Mouse (Mus musculus) neural tube, embryonic 11.5 days (tissue): ENCODE data around the gene Ggcx. TPM values are rescaled to one million over a fixed set of nuclear protein-coding genes. Genes with fewer than 3 reads are reported as not detected.
"Not testable (repeated sequence)": the region's sequence is repeated elsewhere in the genome, so short reads cannot be mapped to it uniquely, and the experiment has no call there.

Experiments
- ATAC-seq: fragments of 200-750 bp; cut with Nextera tagmentation; 2 replicates; pipeline ENCODE4 v1.8.0; 2017; ENCODE audit warnings: moderate number of reproducible peaks, mild to moderate bottlenecking, moderate TSS enrichment, moderate library complexity; ENCODE audit not compliant: insufficient read depth, low FRiP score, low TSS enrichment
- DNase-seq: peaks from one replicate; pipeline ENCODE4 v3.0.0-alpha.2; 2015; ENCODE audit warnings: low spot score
- H3K27ac ChIP-seq: fragments of 300-500 bp; sonication (generic); 2 replicates; pipeline ENCODE4 v1.5.1; 2014; ENCODE audit warnings: low read depth, mild to moderate bottlenecking, low read length
- H3K27me3 ChIP-seq: fragments of 300-500 bp; sonication (generic); 2 replicates; pipeline ENCODE4 v1.6.1; 2014; ENCODE audit warnings: mild to moderate bottlenecking, low read length, mixed read lengths; ENCODE audit not compliant: control insufficient read depth, insufficient read depth
- H3K36me3 ChIP-seq: fragments of 300-500 bp; sonication (generic); 2 replicates; pipeline ENCODE4 v1.6.1; 2014; ENCODE audit warnings: mild to moderate bottlenecking, low read length, moderate library complexity, mixed read lengths; ENCODE audit not compliant: control insufficient read depth, insufficient read depth
- H3K4me1 ChIP-seq: fragments of 300-500 bp; sonication (generic); 2 replicates; pipeline ENCODE4 v1.6.1; 2014; ENCODE audit warnings: low read length, mixed read lengths; ENCODE audit not compliant: control insufficient read depth, insufficient read depth
- H3K4me2 ChIP-seq: fragments of 300-500 bp; sonication (generic); 2 replicates; pipeline ENCODE4 v1.6.1; 2014; ENCODE audit warnings: low read depth, mild to moderate bottlenecking, moderate library complexity
- H3K4me3 ChIP-seq: fragments of 300-500 bp; sonication (generic); 2 replicates; pipeline ENCODE4 v1.5.1; 2014; ENCODE audit warnings: low read depth, low read length
- H3K9ac ChIP-seq: fragments of 300-500 bp; sonication (generic); 2 replicates; pipeline ENCODE4 v1.6.1; 2014; ENCODE audit warnings: mild to moderate bottlenecking, low read length
- H3K9me3 ChIP-seq: fragments of 300-500 bp; sonication (generic); 2 replicates; pipeline ENCODE4 v1.6.1; 2016; ENCODE audit warnings: low read length; ENCODE audit not compliant: control insufficient read depth
- WGBS: fragments of 180-500 bp; shearing (Covaris S2); extraction: QIAGEN DNeasy Blood & Tissue Kit; methylation state at CpG from one replicate; pipeline ENCODE4 v1.1.7; 2014; 5-methylcytosine and 5-hydroxymethylcytosine counted together
- polyA plus RNA-seq: library from polyadenylated mRNA; unstranded; fragments of >200 nt; fragmentation: Nextera tagmentation; extraction: Ambion mirVana; gene quantifications from 2 replicates; pipeline ENCODE4 v1.2.1, GENCODE M21; 2014

The Ggcx gene
- polyA plus RNA-seq, 1 experiment from 2014 or later: 11.2 TPM

DNA sequence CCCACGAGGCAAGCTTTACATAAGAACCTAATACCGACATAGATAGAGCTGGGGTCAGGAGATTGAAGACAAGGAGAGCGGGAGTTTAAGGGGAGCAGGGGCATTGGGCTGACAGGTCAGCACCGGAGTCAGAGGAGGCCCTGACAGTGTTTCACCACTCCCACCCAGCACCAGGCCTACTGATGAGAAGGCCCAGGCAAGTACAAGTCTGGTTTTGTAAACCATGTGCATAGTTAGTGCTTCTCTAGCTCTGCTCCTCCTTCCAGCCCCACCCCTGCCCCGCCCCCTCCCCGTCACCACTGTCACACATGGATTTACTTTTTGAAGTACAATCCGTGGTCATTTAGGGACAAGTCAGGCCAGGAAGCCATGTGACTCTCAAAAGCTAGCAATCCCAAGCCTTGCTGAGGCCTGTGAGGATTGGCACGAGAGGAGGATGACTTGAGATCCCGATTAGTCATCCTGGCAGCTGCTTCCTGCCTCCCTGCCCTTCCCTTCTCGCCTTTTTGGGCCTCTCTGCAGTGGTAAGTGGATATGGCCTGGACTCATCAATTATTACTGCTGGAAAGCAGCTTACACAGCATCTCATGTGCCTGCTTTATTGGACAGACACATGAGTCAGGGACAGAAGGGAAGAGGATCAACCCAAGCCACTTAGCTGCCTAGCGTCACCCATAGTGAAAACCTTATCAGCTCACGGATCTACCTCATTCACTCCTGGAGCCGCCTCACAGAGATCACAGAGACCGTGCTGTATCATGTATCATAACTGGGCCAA, 59.3 kb downstream of the Ggcx start:
- 63% methylated on average over 14 of the region's 14 CpGs for WGBS
- no peak for DNase-seq

DNA sequence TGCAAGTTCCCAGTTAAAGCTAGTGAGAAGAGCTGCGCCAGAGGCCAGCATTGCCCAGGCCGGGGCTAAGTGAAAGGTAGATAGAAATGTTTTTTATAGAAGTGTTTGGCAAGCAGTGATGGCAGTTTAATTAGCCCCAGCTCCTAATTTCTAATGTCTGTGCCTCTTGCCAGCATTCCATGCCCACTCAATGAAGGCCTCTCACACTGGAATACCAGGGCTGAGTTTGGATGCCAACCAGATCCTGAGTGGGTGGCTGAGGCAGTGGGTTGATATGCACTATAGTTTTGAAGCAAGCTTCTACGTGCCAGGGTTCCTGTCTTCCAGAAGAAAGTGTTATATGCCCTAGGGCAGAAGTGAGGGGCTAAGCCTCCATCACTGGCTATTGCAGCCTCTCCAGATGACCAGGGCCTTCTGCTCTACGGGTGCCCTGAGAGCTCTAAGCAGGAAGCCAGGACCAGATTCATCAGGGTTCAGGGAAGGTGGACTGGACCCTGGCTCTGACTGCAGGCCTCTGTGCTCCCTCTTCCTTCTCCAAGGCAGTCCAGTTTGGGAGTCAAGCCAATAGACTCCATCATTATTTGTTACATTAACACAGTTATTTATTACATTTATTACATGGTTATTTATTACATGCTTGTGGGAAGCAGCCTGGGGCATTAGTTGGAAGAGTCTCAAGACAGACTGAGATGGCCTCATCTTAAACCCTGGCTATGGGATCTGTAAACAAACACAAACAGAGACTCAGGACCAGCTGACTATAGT, 61.3 kb downstream of the Ggcx start:
- Histone ChIP-seq H3K27me3 (no peaks in the 10 kb centered on the region), H3K27ac (no peak overlapping the region), H3K4me3 (no peak overlapping the region), H3K4me1 (0 out of 2 replicates have a peak, but pooled peaks cover 2% of the 10 kb centered on the region), H3K36me3 (no peaks in the 10 kb centered on the region), H3K9me3 (no peaks in the 10 kb centered on the region), H3K4me2 (no peak overlapping the region), H3K9ac (no peak overlapping the region)
- no peak for ATAC-seq
- DNase-seq: no peak
- 84% methylated on average over 4 of the region's 4 CpGs for WGBS

More for the DNA sequence above, 59.3 kb downstream of the Ggcx start:
- Histone ChIP-seq H3K27ac (no peak overlapping the region), H3K4me2 (no peak overlapping the region), H3K27me3 (no peaks in the 10 kb centered on the region), H3K36me3 (no peaks in the 10 kb centered on the region), H3K9ac (no peak overlapping the region), H3K4me1 (0 out of 2 replicates have a peak, but pooled peaks cover 2% of the 10 kb centered on the region), H3K9me3 (no peaks in the 10 kb centered on the region), H3K4me3 (no peak overlapping the region)
- ATAC-seq: no peak

GRCm38 (mm10) chr6:72476836-72477235, 62.7 kb downstream of the Ggcx start:
- ATAC-seq (no peak), DNase-seq (no peak)
- WGBS: 93% methylated on average over 5 of the region's 5 CpGs
- no peak overlapping the region for H3K4me3 ChIP-seq
- H3K36me3 ChIP-seq: no peaks in the 10 kb centered on the region
- H3K27ac ChIP-seq: no peak overlapping the region
- H3K27me3 ChIP-seq: no peaks in the 10 kb centered on the region
- no peaks in the 10 kb centered on the region for H3K9me3 ChIP-seq
- H3K9ac ChIP-seq: no peak overlapping the region
- no peak overlapping the region for H3K4me2 ChIP-seq
- 0 out of 2 replicates have a peak, but pooled peaks cover 2% of the 10 kb centered on the region for H3K4me1 ChIP-seq

GRCm38 (mm10) chr6:72477621-72478020, 63.5 kb downstream of the Ggcx start:
- no peaks in the 10 kb centered on the region for H3K27me3 ChIP-seq
- no peaks in the 10 kb centered on the region for H3K9me3 ChIP-seq
- ATAC-seq (no peak), DNase-seq (no peak)
- no peak overlapping the region for H3K9ac ChIP-seq
- no peak overlapping the region for H3K4me3 ChIP-seq
- no peak overlapping the region for H3K27ac ChIP-seq
- no peak overlapping the region for H3K4me2 ChIP-seq
- 90% methylated on average over 3 of the region's 3 CpGs for WGBS
- H3K36me3 ChIP-seq: no peaks in the 10 kb centered on the region
- 0 out of 2 replicates have a peak, but pooled peaks cover 2% of the 10 kb centered on the region for H3K4me1 ChIP-seq

- not testable (repeated sequence) for H3K4me2 ChIP-seq, H3K9me3 ChIP-seq, ATAC-seq, H3K4me3 ChIP-seq, H3K36me3 ChIP-seq, H3K9ac ChIP-seq, H3K27ac ChIP-seq, H3K27me3 ChIP-seq, H3K4me1 ChIP-seq, DNase-seq
- 75% methylated on average over 3 of the region's 3 CpGs for WGBS
These were observed 64.6 kb downstream of the Ggcx start for GRCm38 (mm10) chr6:72478691-72479090.

- Histone ChIP-seq H3K9ac (no peak overlapping the region), H3K4me1 (no peaks in the 10 kb centered on the region), H3K4me2 (no peak overlapping the region), H3K36me3 (no peaks in the 10 kb centered on the region), H3K9me3 (no peaks in the 10 kb centered on the region), H3K4me3 (no peak overlapping the region), H3K27ac (no peak overlapping the region), H3K27me3 (no peaks in the 10 kb centered on the region)
- ATAC-seq: no peak
- 89% methylated on average over 12 of the region's 12 CpGs for WGBS
- DNase-seq: no peak
These were observed 65.7 kb downstream of the Ggcx start for GRCm38 (mm10) chr6:72479645-72480421.

DNA sequence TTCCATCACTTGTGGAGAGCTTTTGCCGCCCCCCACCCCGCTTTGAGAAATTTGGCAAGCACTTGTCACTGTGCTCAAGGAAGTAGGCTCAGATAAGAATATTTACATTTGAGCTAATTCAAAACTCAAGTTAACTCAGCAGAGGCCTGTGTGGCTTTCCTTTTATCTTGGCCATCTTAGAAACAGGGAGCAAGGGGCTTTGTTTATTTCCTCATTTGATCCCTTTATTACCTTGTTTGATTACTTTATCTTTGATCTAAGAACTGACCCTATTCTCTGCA, 66.3 kb downstream of the Ggcx start:
- 83% methylated on average over 2 of the region's 2 CpGs for WGBS
- H3K9ac ChIP-seq: no peak overlapping the region

More for the DNA sequence above, 66.3 kb downstream of the Ggcx start:
- ATAC-seq: no peak
- DNase-seq: no peak
- Histone ChIP-seq H3K36me3 (no peaks in the 10 kb centered on the region), H3K27me3 (no peaks in the 10 kb centered on the region), H3K4me2 (no peak overlapping the region), H3K4me1 (no peaks in the 10 kb centered on the region), H3K4me3 (no peak overlapping the region), H3K27ac (no peak overlapping the region), H3K9me3 (no peaks in the 10 kb centered on the region)
